Mouse (Mus musculus) limb, embryonic 15.5 days (tissue): Measurements from ENCODE around the gene Fut7. TPM values are rescaled to one million over a fixed set of nuclear protein-coding genes. Genes with fewer than 3 reads are reported as not detected.
A peak's percentile ranks its signal among the peaks of the same experiment; 100 is the strongest.
"Not testable (repeated sequence)": the region's sequence is repeated elsewhere in the genome, so short reads cannot be mapped to it uniquely, and the experiment has no call there.

ENCODE experiments used
- ATAC-seq: fragments of 200-750 bp; cut with Nextera tagmentation; 2 replicates; pipeline ENCODE4 v1.8.0; 2017; ENCODE audit warnings: low read depth, moderate TSS enrichment; ENCODE audit not compliant: insufficient number of reproducible peaks, low FRiP score, low TSS enrichment
- H3K27ac ChIP-seq: fragments of 300-500 bp; sonication (generic); 2 replicates; pipeline ENCODE4 v1.5.1; 2015; ENCODE audit warnings: moderate library complexity, mild to moderate bottlenecking, inconsistent platforms
- H3K27me3 ChIP-seq: fragments of 300-500 bp; sonication (generic); 2 replicates; pipeline ENCODE4 v1.6.1; 2015; ENCODE audit warnings: inconsistent platforms
- H3K36me3 ChIP-seq: fragments of 300-500 bp; sonication (generic); 2 replicates; pipeline ENCODE4 v1.6.1; 2015; ENCODE audit warnings: inconsistent platforms
- H3K4me1 ChIP-seq: fragments of 300-500 bp; sonication (generic); 2 replicates; pipeline ENCODE4 v1.6.1; 2015; ENCODE audit warnings: inconsistent platforms
- H3K4me2 ChIP-seq: fragments of 300-500 bp; sonication (generic); 2 replicates; pipeline ENCODE4 v1.6.1; 2015; ENCODE audit warnings: mild to moderate bottlenecking, inconsistent platforms
- H3K4me3 ChIP-seq: fragments of 300-500 bp; sonication (generic); 2 replicates; pipeline ENCODE4 v1.5.1; 2015; ENCODE audit warnings: mild to moderate bottlenecking, inconsistent platforms
- H3K9ac ChIP-seq: fragments of 300-500 bp; sonication (generic); 2 replicates; pipeline ENCODE4 v1.6.1; 2015; ENCODE audit warnings: inconsistent platforms
- H3K9me3 ChIP-seq: fragments of 300-500 bp; sonication (generic); 2 replicates; pipeline ENCODE4 v1.6.1; 2016; ENCODE audit warnings: inconsistent platforms
- WGBS: fragments of 180-500 bp; shearing (Covaris S2); methylation state at CpG from one replicate; pipeline ENCODE4 v1.1.7; 2015; 5-methylcytosine and 5-hydroxymethylcytosine counted together
- polyA plus RNA-seq: library from polyadenylated mRNA; unstranded; fragments of >200 nt; fragmentation: Nextera tagmentation; extraction: Ambion mirVana; gene quantifications from 2 replicates; pipeline ENCODE4 v1.2.1, GENCODE M21; 2015

Fut7 gene
- polyA plus RNA-seq, 1 experiment from 2014 or later: 0.18 TPM

DNA sequence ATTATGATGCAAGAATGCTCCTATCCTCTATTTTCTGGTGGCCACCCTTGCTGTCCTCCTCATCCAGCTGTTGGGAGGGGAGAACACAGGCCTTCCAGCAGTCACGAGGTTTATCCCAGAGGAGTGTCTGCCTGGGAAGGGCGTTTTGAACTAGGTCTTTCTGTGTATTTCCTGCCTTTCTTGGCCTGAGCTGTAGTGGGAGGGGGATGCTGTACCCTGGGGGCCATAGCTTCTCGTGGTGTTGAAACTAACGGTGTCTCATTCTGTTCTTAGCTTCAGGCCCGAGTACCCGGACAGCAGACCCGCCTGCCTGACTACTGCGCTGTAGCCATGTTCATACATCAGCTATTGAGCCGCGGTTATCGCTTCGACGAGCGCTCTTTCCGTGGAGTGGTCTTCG is 22.8 kb upstream of the Fut7 start:
- WGBS: 24% methylated on average over 16 of the region's 16 CpGs
- Histone ChIP-seq H3K4me3 (no peak overlapping the region; the same call in 1 of the 2 replicates), H3K27me3 (peaks cover 98% of the 10 kb centered on the region), H3K9me3 (no peaks in the 10 kb centered on the region), H3K27ac (no peak overlapping the region), H3K4me2 (no peak overlapping the region; the same call in 1 of the 2 replicates), H3K36me3 (no peaks in the 10 kb centered on the region), H3K9ac (no peak overlapping the region), H3K4me1 (peaks cover 32% of the 10 kb centered on the region)
- ATAC-seq: no peak

DNA sequence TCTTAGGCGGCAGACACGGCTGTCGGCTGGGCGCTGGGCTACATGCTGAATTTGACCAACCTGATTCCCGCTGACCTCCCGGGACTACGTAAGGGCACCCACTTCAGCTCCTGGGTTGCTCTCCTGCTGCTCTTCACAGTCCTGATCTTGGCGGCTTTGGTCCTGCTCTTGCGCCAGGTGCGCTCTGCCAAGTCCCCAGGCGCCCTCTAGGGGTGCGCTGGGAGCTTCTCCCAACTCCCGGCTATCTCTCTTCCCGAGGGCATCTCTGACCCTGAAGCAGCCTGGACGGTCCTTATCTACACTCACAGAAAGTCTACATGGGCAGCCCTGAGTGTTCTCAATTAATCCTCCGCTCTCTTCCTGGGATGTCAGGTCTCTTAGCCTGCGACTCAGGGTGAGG is 22.3 kb upstream of the Fut7 start:
- Histone ChIP-seq H3K4me3 (peak overlapping the region; percentile 9), H3K9ac (no peak overlapping the region), H3K9me3 (no peaks in the 10 kb centered on the region), H3K27me3 (peaks cover 98% of the 10 kb centered on the region), H3K27ac (no peak overlapping the region), H3K4me2 (no peak overlapping the region; the same call in 1 of the 2 replicates), H3K36me3 (no peaks in the 10 kb centered on the region), H3K4me1 (peaks cover 28% of the 10 kb centered on the region)
- WGBS: 3% methylated on average over 17 of the region's 17 CpGs
- no peak for ATAC-seq

DNA sequence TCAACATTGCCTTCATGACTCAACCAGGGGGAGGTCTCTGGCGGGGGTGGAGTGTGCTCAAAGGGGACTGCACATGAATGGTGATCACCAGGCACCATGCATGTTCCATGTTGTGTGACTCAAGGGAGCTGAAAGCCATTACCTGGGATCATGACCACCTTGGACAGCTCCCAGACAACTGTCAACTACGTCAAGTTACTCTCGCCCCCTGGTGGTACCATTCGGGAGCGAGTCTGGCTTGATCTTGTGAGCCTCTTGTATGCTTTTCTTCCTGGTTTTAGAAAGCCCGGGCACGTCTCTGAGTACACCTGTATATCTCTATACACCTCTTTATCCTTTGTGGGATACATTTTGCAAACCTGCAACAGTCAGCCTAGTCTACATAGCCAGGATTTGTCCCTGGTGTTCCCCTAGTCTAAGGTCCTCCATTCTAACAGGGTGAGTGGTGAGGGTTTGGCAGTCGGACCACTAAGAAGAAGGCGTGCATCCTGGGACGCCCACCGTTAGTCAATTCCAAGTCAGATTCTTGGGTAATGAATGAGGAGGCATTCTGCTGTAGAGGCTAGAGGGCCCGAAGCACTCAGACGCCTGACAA is 20.6 kb upstream of the Fut7 start:
- 0 out of 2 replicates have a peak, but pooled peaks have one; percentile 5 for ATAC-seq
- under 1% methylated on average over 13 of the region's 13 CpGs for WGBS
- H3K9ac ChIP-seq: no peak overlapping the region

GRCm38 (mm10) chr2:25402972-25403601 is 20.0 kb upstream of the Fut7 start:
- Histone ChIP-seq H3K4me3 (peak overlapping the region; percentile 64), H3K4me2 (peak overlapping the region; percentile 82), H3K36me3 (no peaks in the 10 kb centered on the region), H3K9ac (peak overlapping the region; percentile 55), H3K27me3 (peaks cover 93% of the 10 kb centered on the region), H3K4me1 (peaks cover 21% of the 10 kb centered on the region), H3K9me3 (no peaks in the 10 kb centered on the region), H3K27ac (no peak overlapping the region)
- 0 out of 2 replicates have a peak, but pooled peaks have one; percentile 25 for ATAC-seq
- 1% methylated on average over 53 of the region's 54 CpGs for WGBS

More for the DNA sequence above, 20.6 kb upstream of the Fut7 start:
- Histone ChIP-seq H3K27me3 (peaks cover 96% of the 10 kb centered on the region), H3K4me2 (peak overlapping the region; percentile 82), H3K36me3 (no peaks in the 10 kb centered on the region), H3K27ac (no peak overlapping the region), H3K9me3 (no peaks in the 10 kb centered on the region), H3K4me1 (peaks cover 21% of the 10 kb centered on the region), H3K4me3 (peak overlapping the region; percentile 64)

DNA sequence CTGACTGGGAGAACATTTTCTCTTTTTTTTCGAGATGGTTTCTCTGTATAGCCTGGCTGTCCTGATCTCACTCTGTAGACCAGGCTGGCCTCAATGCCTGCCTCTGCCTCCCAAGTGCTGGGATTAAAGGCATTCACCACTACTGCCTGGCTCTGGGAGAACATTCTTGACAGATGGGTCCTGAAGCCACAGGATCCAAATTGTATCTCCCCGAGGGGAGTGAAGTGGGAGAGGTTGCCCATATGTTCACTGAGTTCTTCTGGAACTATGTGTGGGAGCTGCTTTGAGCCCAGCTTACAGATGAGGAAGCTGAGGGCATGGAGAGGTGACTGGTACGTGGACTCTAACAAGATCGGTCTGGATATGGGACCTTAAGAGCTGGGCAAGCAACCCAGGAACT is 19.1 kb upstream of the Fut7 start:
- Histone ChIP-seq H3K4me1 (peaks cover 21% of the 10 kb centered on the region), H3K27ac (no peak overlapping the region), H3K9me3 (no peaks in the 10 kb centered on the region), H3K4me3 (peak overlapping the region; percentile 64; the same call in 1 of the 2 replicates), H3K9ac (no peak overlapping the region), H3K36me3 (0 out of 2 replicates have a peak, but pooled peaks cover 6% of the 10 kb centered on the region), H3K27me3 (peaks cover 88% of the 10 kb centered on the region), H3K4me2 (peak overlapping the region; percentile 82; the same call in 1 of the 2 replicates)
- 78% methylated on average over 4 of the region's 4 CpGs for WGBS
- no peak for ATAC-seq

- no peak for ATAC-seq
- Histone ChIP-seq H3K9ac (no peak overlapping the region), H3K4me3 (no peak overlapping the region), H3K4me1 (no peaks in the 10 kb centered on the region), H3K27me3 (peaks cover 43% of the 10 kb centered on the region), H3K4me2 (no peak overlapping the region), H3K27ac (no peak overlapping the region), H3K9me3 (no peaks in the 10 kb centered on the region), H3K36me3 (peaks cover 12% of the 10 kb centered on the region; the same call in 1 of the 2 replicates)
- WGBS: 81% methylated on average over 10 of the region's 10 CpGs
Observed at GRCm38 (mm10) chr2:25408908-25409307, 14.2 kb upstream of the Fut7 start.

GRCm38 (mm10) chr2:25413436-25413835 is 9.6 kb upstream of the Fut7 start:
- not testable (repeated sequence) for H3K4me2 ChIP-seq, H3K27me3 ChIP-seq, H3K9ac ChIP-seq, H3K4me3 ChIP-seq, ATAC-seq, H3K27ac ChIP-seq, H3K4me1 ChIP-seq, H3K9me3 ChIP-seq
- peaks cover 12% of the 10 kb centered on the region; the same call in 1 of the 2 replicates for H3K36me3 ChIP-seq

DNA sequence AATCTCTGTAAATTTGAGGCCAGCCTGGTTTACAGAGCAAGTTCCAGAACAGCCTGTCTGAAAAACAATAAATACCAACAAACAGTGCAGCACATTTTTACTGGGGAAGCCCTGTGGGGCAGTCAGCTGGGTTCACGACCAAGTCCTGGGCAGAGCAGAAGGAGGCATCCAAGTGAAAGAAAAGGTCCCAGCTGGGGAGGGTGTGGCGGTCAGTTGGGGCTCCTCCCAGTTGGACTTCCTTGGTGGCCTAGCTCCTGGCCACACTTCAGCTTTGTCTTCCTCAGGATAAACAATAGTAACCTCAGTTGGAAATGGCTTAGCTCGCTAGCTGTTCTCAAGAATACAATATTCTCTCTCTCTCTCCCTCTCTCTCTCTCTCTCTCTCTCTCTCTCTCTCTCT is 5.6 kb upstream of the Fut7 start:
- Histone ChIP-seq H3K9ac (no peak overlapping the region), H3K36me3 (no peaks in the 10 kb centered on the region), H3K4me3 (no peak overlapping the region), H3K4me1 (no peaks in the 10 kb centered on the region), H3K27me3 (0 out of 2 replicates have a peak, but pooled peaks cover 3% of the 10 kb centered on the region), H3K4me2 (no peak overlapping the region), H3K27ac (no peak overlapping the region), H3K9me3 (no peaks in the 10 kb centered on the region)
- 34% methylated on average over 3 of the region's 3 CpGs for WGBS
- no peak for ATAC-seq

DNA sequence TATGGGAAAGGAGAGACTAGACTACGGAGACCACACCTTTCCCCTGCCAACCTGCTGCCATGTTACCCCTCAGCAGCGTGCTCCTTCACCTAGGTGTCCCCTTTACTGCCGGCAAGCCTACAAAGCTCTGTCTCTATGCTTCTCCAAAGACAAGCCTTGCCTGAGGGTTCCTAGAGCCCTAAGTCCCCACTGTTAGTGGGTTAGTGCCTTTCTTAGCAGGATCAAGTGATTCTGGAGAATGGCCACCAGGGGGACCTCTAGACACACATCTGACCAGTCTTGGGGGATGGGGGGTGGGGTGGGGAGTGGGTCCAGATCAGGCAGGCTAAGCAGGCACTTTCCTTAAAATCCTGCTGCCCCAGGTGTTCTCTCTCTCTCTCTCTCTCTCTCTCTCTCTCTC is 1.2 kb upstream of the Fut7 start:
- ATAC-seq: no peak
- Histone ChIP-seq H3K36me3 (no peaks in the 10 kb centered on the region), H3K4me2 (no peak overlapping the region), H3K27me3 (peaks cover 43% of the 10 kb centered on the region), H3K9ac (no peak overlapping the region), H3K4me1 (no peaks in the 10 kb centered on the region), H3K9me3 (no peaks in the 10 kb centered on the region), H3K4me3 (no peak overlapping the region), H3K27ac (no peak overlapping the region)
- WGBS: 19% methylated on average over 3 of the region's 3 CpGs

GRCm38 (mm10) chr2:25423626-25424025 is 559 bp downstream of the Fut7 start:
- Histone ChIP-seq H3K4me3 (no peak overlapping the region), H3K4me2 (no peak overlapping the region), H3K9me3 (no peaks in the 10 kb centered on the region), H3K36me3 (no peaks in the 10 kb centered on the region), H3K9ac (no peak overlapping the region), H3K27me3 (peaks cover 43% of the 10 kb centered on the region), H3K4me1 (no peaks in the 10 kb centered on the region), H3K27ac (no peak overlapping the region)
- 53% methylated on average over 1 of the region's 1 CpGs for WGBS
- no peak for ATAC-seq

DNA sequence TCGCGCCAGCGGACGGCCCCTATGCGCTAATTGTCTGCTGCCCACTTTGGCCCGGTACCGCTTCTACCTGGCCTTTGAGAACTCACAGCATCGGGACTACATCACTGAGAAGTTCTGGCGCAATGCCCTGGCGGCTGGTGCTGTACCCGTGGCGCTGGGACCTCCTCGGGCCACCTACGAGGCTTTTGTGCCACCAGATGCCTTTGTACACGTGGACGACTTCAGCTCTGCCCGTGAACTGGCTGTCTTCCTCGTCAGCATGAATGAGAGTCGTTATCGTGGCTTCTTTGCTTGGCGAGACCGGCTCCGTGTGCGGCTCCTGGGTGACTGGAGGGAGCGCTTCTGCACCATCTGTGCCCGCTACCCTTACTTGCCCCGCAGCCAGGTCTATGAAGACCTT is 2.4 kb downstream of the Fut7 start:
- 45% methylated on average over 27 of the region's 27 CpGs for WGBS
- Histone ChIP-seq H3K4me2 (no peak overlapping the region), H3K9ac (no peak overlapping the region), H3K9me3 (no peaks in the 10 kb centered on the region), H3K27me3 (peaks cover 53% of the 10 kb centered on the region), H3K4me1 (peaks cover 12% of the 10 kb centered on the region), H3K27ac (no peak overlapping the region), H3K36me3 (no peaks in the 10 kb centered on the region), H3K4me3 (no peak overlapping the region)
- ATAC-seq: no peak

- Histone ChIP-seq H3K4me2 (no peak overlapping the region), H3K27ac (no peak overlapping the region), H3K9me3 (no peaks in the 10 kb centered on the region), H3K36me3 (no peaks in the 10 kb centered on the region), H3K9ac (no peak overlapping the region), H3K27me3 (peaks cover 54% of the 10 kb centered on the region), H3K4me3 (no peak overlapping the region), H3K4me1 (peaks cover 12% of the 10 kb centered on the region)
- ATAC-seq: no peak
- 30% methylated on average over 5 of the region's 5 CpGs for WGBS
Observed at GRCm38 (mm10) chr2:25426721-25427191, 3.7 kb downstream of the Fut7 start.
